Mouse (Mus musculus): ENCODE measurements around the gene Tmem150b. TPM values are rescaled to one million over a fixed set of nuclear protein-coding genes. Genes with fewer than 3 reads are reported as not detected.
A peak's percentile ranks its signal among the peaks of the same experiment; 100 is the strongest.

Gene Tmem150b
- total RNA-seq, 2 experiments from 2014 or later, result not detected

- intact Hi-C loops (cut with DNase I), result loop anchor here (1.0 to 2.0 kb wide), 2 partner anchors 26 to 31 kb away; partner anchors contain the start of genes Brsk1 and Hspbp1
- peak; percentile 52 for TF ChIP-seq CTCF (IDR thresholded peaks at IDR 0.05)
- peak; percentile 97 to 98 for DNase-seq (ENCODE audit: extremely low spot score in 1 of 2, low spot score in 2 of 2)
- Histone ChIP-seq H3K4me3 (peak within 1 kb of the TSS; percentile 97), H3K27ac (peak within 1 kb of the TSS; percentile 98)
Observed at GRCm38 (mm10) chr7:4658912-4659551, 66.0 kb downstream of the Tmem150b start, which contains the start of gene Ppp6r1. Gene Ppp6r1, minus strand, starts transcription at chr7:4659019.

GRCm38 (mm10) chr7:4658128-4658907, 66.7 kb downstream of the Tmem150b start:
- peak overlapping the region; percentile 97 for H3K4me3 ChIP-seq
- DNase-seq (ENCODE audit: extremely low spot score in 1 of 2, low spot score in 2 of 2), result no peak
- intact Hi-C loops (cut with DNase I), result loop anchor here (2.0 kb wide), 1 partner anchor 26 kb away; the partner anchor contains the start of gene Hspbp1
- peak overlapping the region; percentile 98 for H3K27ac ChIP-seq
- TF ChIP-seq CTCF (IDR thresholded peaks at IDR 0.05), result no peak

GRCm38 (mm10) chr7:4657521-4658127, 67.4 kb downstream of the Tmem150b start:
- H3K27ac ChIP-seq, result peak overlapping the region; percentile 98
- peak overlapping the region; percentile 97 for H3K4me3 ChIP-seq
- intact Hi-C loops (cut with DNase I), result loop anchor here (2.0 kb wide), 1 partner anchor 27 kb away; the partner anchor contains the start of gene Hspbp1
- peak; percentile 51 to 66 for DNase-seq (ENCODE audit: extremely low spot score in 1 of 2, low spot score in 2 of 2)
- no peak for TF ChIP-seq CTCF (IDR thresholded peaks at IDR 0.05)

Other genes starting within 250 kb of the Tmem150b start
- 100 to 1,000 TPM; 173 to 177 TPM for gene Ppp1r12c, start 223.6 kb downstream of the Tmem150b start, total RNA-seq (2021)
- gene Tnnt1, start 208.9 kb downstream of the Tmem150b start, total RNA-seq (2021), result 1 to 10 TPM; 7.4 to 9.2 TPM
- gene Tnni3, start 201.0 kb downstream of the Tmem150b start, total RNA-seq (2021), result under 1 TPM; 0.84 to 0.96 TPM
- under 1 TPM; 0.20 to 0.49 TPM for gene Dnaaf3, start 192.8 kb downstream of the Tmem150b start, total RNA-seq (2021)
- 100 to 1,000 TPM; 270 to 272 TPM for gene Syt5, start 177.7 kb downstream of the Tmem150b start, total RNA-seq (2021)
- under 1 TPM; 0.35 to 0.43 TPM for gene Ptprh, start 121.2 kb downstream of the Tmem150b start, total RNA-seq (2021)
- 10 to 100 TPM; 15.4 to 20.8 TPM for gene Tmem86b, start 93.8 kb downstream of the Tmem150b start, total RNA-seq (2021)
- 100 to 1,000 TPM; 144 to 151 TPM for gene Ppp6r1, start 66.2 kb downstream of the Tmem150b start, total RNA-seq (2021)
- gene Hspbp1, start 40.2 kb downstream of the Tmem150b start, total RNA-seq (2021), result 100 to 1,000 TPM in 1 of 2 experiments, 10 to 100 TPM in 1; 99.9 to 102 TPM
- 100 to 1,000 TPM; 425 to 440 TPM for gene Brsk1, start 34.6 kb downstream of the Tmem150b start, total RNA-seq (2021)
- gene Kmt5c, start 14.9 kb upstream of the Tmem150b start, total RNA-seq (2021), result 10 to 100 TPM; 23.8 to 31.1 TPM
- 1 to 10 TPM; 3.8 to 4.8 TPM for gene Cox6b2, start 27.8 kb upstream of the Tmem150b start, total RNA-seq (2021)
- not detected for gene Fam71e2, start 46.1 kb upstream of the Tmem150b start, total RNA-seq (2021)
- gene Il11, start 57.6 kb upstream of the Tmem150b start, total RNA-seq (2021), result under 1 TPM; 0.36 to 0.58 TPM
- gene Tmem190, start 57.7 kb upstream of the Tmem150b start, total RNA-seq (2021), result not detected
- gene Tmem238, start 64.4 kb upstream of the Tmem150b start, total RNA-seq (2021), result 1 to 10 TPM; 2.5 to 4.0 TPM
- 100 to 1,000 TPM; 421 to 437 TPM for gene Rpl28, start 67.6 kb upstream of the Tmem150b start, total RNA-seq (2021)
- gene Ube2s, start 87.3 kb upstream of the Tmem150b start, total RNA-seq (2021), result 100 to 1,000 TPM; 104 to 117 TPM
- gene Shisa7, start 119.4 kb upstream of the Tmem150b start, total RNA-seq (2021), result 100 to 1,000 TPM; 134 to 138 TPM
- 1 to 10 TPM; 6.9 to 9.3 TPM for gene Isoc2b, start 145.0 kb upstream of the Tmem150b start, total RNA-seq (2021)
- 10 to 100 TPM; 11.3 to 12.6 TPM for gene Isoc2a, start 151.9 kb upstream of the Tmem150b start, total RNA-seq (2021)
- gene Gm36210, start 181.3 kb upstream of the Tmem150b start, total RNA-seq (2021), result under 1 TPM; 0.27 to 0.28 TPM
- 10 to 100 TPM; 15.8 to 16.4 TPM for gene Zfp628, start 190.0 kb upstream of the Tmem150b start, total RNA-seq (2021)
- gene Nat14, start 196.8 kb upstream of the Tmem150b start, total RNA-seq (2021), result 100 to 1,000 TPM in 1 of 2 experiments, 10 to 100 TPM in 1; 99.7 to 109 TPM
- 1 to 10 TPM; 2.8 to 4.4 TPM for gene Ssc5d, start 200.5 kb upstream of the Tmem150b start, total RNA-seq (2021)
- under 1 TPM in 1 of 2 experiments, not detected in 1; 0.91 TPM for gene Sbk2, start 239.2 kb upstream of the Tmem150b start, total RNA-seq (2021)
- gene Sbk3, start 245.9 kb upstream of the Tmem150b start, total RNA-seq (2021), result 1 to 10 TPM; 1.1 to 1.5 TPM